ENCODE assay signal across 18 mouse cellular contexts in the genomic region with DNA sequence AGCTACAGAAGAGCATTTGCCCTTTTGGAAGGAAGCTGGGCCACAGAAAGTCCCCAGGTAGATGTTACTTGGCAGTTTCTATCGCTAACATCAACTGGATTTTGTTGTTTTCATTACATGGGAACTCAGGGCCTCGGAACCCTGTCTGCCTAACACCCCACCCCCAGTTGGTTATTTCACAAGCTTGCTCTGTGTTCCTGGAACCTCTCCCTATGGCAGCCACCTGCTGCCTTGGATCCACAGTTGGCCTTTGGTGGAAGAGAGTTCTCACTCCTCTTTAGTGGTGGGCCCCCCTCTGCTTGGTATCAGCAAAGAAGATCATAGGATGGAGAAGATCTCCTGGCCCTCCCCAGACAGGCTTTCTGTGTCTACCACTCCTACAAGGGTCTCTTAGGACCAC. TPM values are rescaled to one million over a fixed set of nuclear protein-coding genes. Genes with fewer than 3 reads are reported as not detected.
A peak's percentile ranks its signal among the peaks of the same experiment; 100 is the strongest.
DNase-seq lines count a peak whose midpoint lies in the region.
"Had no signal": no experiment of that assay in that cellular context is flagged by ENCODE, and none has a peak within 500 bp of the region (broad histone marks: within the 10 kb centered on the region; RNA-seq: fewer than 3 reads in every experiment).

No protein-coding gene starts in this region.

- intact Hi-C loops in gastrocnemius, postnatal 14 days (cut with DNase I; ENCODE audit: low total_unique reads), result no loop called here

- peak; percentile 55 for DNase-seq in adrenal gland, postnatal 14 days
- no peak for DNase-seq in adrenal gland, postnatal 36 days
- peak; percentile 29 for DNase-seq in gastrocnemius, postnatal 14 days
- no peak for DNase-seq in gastrocnemius, postnatal 10 days
- peak; percentile 30 to 35 for DNase-seq in layer of hippocampus, postnatal 36 days
- no peak for DNase-seq in layer of hippocampus, postnatal 25 days (ENCODE audit: extremely low spot score in 1 of 2, low spot score in 1 of 2)
- DNase-seq in lung, postnatal 36 days, result peak; percentile 13
- DNase-seq in lung, postnatal 4 days, result no peak
- DNase-seq: B cell, adult 2 months; cerebellum, adult 11-12 months; cerebellum, adult 8-10 months; cerebellum, postnatal 10 days; cerebellum, postnatal 36 days; embryo, embryonic 11 days had no signal

RNA-seq across cellular contexts. Expression of gene Dgat2, which starts 16.3 kb away (rescaled TPM):
- 831 and 917 TPM in 2 replicates for total RNA-seq in adrenal gland, postnatal 14 days (2021)
- total RNA-seq in adrenal gland, postnatal 36 days (2021), result 100 to 1,000 TPM; 307 to 556 TPM
- total RNA-seq in gastrocnemius, postnatal 14 days (2021), result 10 to 100 TPM; 19.0 to 37.9 TPM
- total RNA-seq in gastrocnemius, postnatal 10 days (2021), result 10 to 100 TPM; 11.4 to 15.6 TPM
- total RNA-seq in layer of hippocampus, postnatal 36 days (2021), result 100 to 1,000 TPM in 1 of 2 experiments, 10 to 100 TPM in 1; 94.3 to 106 TPM
- total RNA-seq in layer of hippocampus, postnatal 25 days (2021), result 100 to 1,000 TPM; 100 to 121 TPM

RNA-seq across cellular contexts. Expression of gene Mogat2, which starts 39.6 kb away (rescaled TPM):
- 0.41 TPM in 1 of 2 replicates, not detected in the other for total RNA-seq in adrenal gland, postnatal 14 days (2021)
- 1 to 10 TPM in 1 of 2 experiments, under 1 TPM in 1; 0.16 to 1.5 TPM for total RNA-seq in adrenal gland, postnatal 36 days (2021)
- total RNA-seq in gastrocnemius, postnatal 14 days (2021), result under 1 TPM in 1 of 2 experiments, not detected in 1; 0.14 TPM
- total RNA-seq in gastrocnemius, postnatal 10 days (2021), result under 1 TPM in 1 of 2 experiments, not detected in 1; 0.41 TPM
- total RNA-seq in layer of hippocampus, postnatal 36 days (2021), result not detected
- total RNA-seq in layer of hippocampus, postnatal 25 days (2021), result not detected
- total RNA-seq: CH12.LX; G1E; heart, adult 2 months; heart, postnatal 25 days had no signal

RNA-seq across cellular contexts. Expression of gene Uvrag, which starts 57.9 kb away (rescaled TPM):
- total RNA-seq in adrenal gland, postnatal 14 days (2021), result 33.7 and 42.3 TPM in 2 replicates
- total RNA-seq in adrenal gland, postnatal 36 days (2021), result 10 to 100 TPM; 31.2 to 36.3 TPM
- 10 to 100 TPM; 12.9 to 14.6 TPM for total RNA-seq in gastrocnemius, postnatal 14 days (2021)
- 10 to 100 TPM; 18.4 to 25.0 TPM for total RNA-seq in gastrocnemius, postnatal 10 days (2021)
- 10 to 100 TPM; 49.0 to 50.7 TPM for total RNA-seq in layer of hippocampus, postnatal 36 days (2021)
- 10 to 100 TPM; 38.6 to 43.1 TPM for total RNA-seq in layer of hippocampus, postnatal 25 days (2021)

Comparison
In these comparisons a context has a peak if more than half of its experiments do, and no peak if none do; other contexts are left out.
1. DNase-seq: peak in adrenal gland, postnatal 14 days (single experiment), gastrocnemius, postnatal 14 days (single experiment), layer of hippocampus, postnatal 36 days (2 of 2) and lung, postnatal 36 days (single experiment); none in adrenal gland, postnatal 36 days (0 of 2), gastrocnemius, postnatal 10 days (single experiment), layer of hippocampus, postnatal 25 days (0 of 2) and lung, postnatal 4 days (0 of 2).